Mouse (Mus musculus) lung, postnatal 0 days (tissue): ENCODE results near the gene Dclk2.

ENCODE experiments used
- CTCF ChIP-seq: IDR thresholded peaks from 2 replicates; pipeline ENCODE4 v1.5.1; 2016; ENCODE audit warnings: antibody characterized with exemption, mild to moderate bottlenecking
- EP300 ChIP-seq: IDR thresholded peaks from 2 replicates; pipeline ENCODE4 v1.6.1; 2016; ENCODE audit warnings: antibody characterized with exemption, mild to moderate bottlenecking, control low read depth

GRCm38 (mm10) chr3:86950652-86951051 lies 30.0 kb upstream of the Dclk2 start:
- no peak for TF ChIP-seq CTCF
- TF ChIP-seq EP300, result no peak
